Mouse (Mus musculus) kidney, postnatal 0 days (tissue): Measurements from ENCODE around the gene Npm3. TPM values are rescaled to one million over a fixed set of nuclear protein-coding genes. Genes with fewer than 3 reads are reported as not detected.

Experiments used
- ATAC-seq: fragments of 200-750 bp; cut with Nextera tagmentation; replicated peaks from 2 replicates; pipeline ENCODE4 v1.8.0; 2017; ENCODE audit warnings: low read depth, moderate number of reproducible peaks, moderate TSS enrichment, moderate library complexity; ENCODE audit not compliant: low FRiP score
- DNase-seq: peaks from one replicate; pipeline ENCODE4 v3.0.0-alpha.2; 2016; ENCODE audit warnings: low spot score
- H3K27ac ChIP-seq: fragments of 300-500 bp; sonication (generic); 2 replicates; pipeline ENCODE4 v1.5.1; 2014; ENCODE audit warnings: mild to moderate bottlenecking
- H3K27me3 ChIP-seq: fragments of 300-500 bp; sonication (generic); 2 replicates; pipeline ENCODE4 v1.6.1; 2014; ENCODE audit warnings: low read length, mixed read lengths; ENCODE audit not compliant: insufficient read depth
- H3K36me3 ChIP-seq: fragments of 300-500 bp; sonication (generic); 2 replicates; pipeline ENCODE4 v1.6.1; 2014; ENCODE audit warnings: low read length, mixed read lengths; ENCODE audit not compliant: insufficient read depth
- H3K4me1 ChIP-seq: fragments of 300-500 bp; sonication (generic); replicated peaks from 2 replicates; pipeline ENCODE4 v1.6.1; 2014; ENCODE audit warnings: antibody characterized with exemption, low read length, mixed read lengths; ENCODE audit not compliant: insufficient read depth
- H3K4me2 ChIP-seq: fragments of 300-500 bp; sonication (generic); 2 replicates; pipeline ENCODE4 v1.6.1; 2014; ENCODE audit warnings: mild to moderate bottlenecking, low read length, moderate library complexity, mixed read lengths
- H3K4me3 ChIP-seq: fragments of 300-500 bp; sonication (generic); replicated peaks from 2 replicates; pipeline ENCODE4 v1.5.1; 2014; ENCODE audit warnings: low read depth, low read length
- H3K9ac ChIP-seq: fragments of 300-500 bp; sonication (generic); 2 replicates; pipeline ENCODE4 v1.6.1; 2014; ENCODE audit warnings: low read depth, low read length
- H3K9me3 ChIP-seq: fragments of 300-500 bp; sonication (generic); replicated peaks from 2 replicates; pipeline ENCODE4 v1.6.1; 2016; ENCODE audit warnings: low read length, inconsistent platforms, mixed read lengths
- CTCF ChIP-seq: IDR thresholded peaks from 2 replicates; pipeline ENCODE4 v1.5.1; 2016; ENCODE audit warnings: antibody characterized with exemption, low read depth, mild to moderate bottlenecking, moderate library complexity
- WGBS: fragments of 180-500 bp; shearing (Covaris S2); extraction: QIAGEN DNeasy Blood & Tissue Kit; methylation state at CpG from one replicate; pipeline ENCODE4 v1.1.7; 2014; 5-methylcytosine and 5-hydroxymethylcytosine counted together
- polyA plus RNA-seq: library from polyadenylated mRNA; unstranded; fragments of >200 nt; fragmentation: Nextera tagmentation; extraction: Ambion mirVana; gene quantifications from 2 replicates; pipeline ENCODE4 v1.2.1, GENCODE M21; 2015

Npm3 gene
- polyA plus RNA-seq, 1 experiment from 2014 or later, result 18.0 TPM

DNA sequence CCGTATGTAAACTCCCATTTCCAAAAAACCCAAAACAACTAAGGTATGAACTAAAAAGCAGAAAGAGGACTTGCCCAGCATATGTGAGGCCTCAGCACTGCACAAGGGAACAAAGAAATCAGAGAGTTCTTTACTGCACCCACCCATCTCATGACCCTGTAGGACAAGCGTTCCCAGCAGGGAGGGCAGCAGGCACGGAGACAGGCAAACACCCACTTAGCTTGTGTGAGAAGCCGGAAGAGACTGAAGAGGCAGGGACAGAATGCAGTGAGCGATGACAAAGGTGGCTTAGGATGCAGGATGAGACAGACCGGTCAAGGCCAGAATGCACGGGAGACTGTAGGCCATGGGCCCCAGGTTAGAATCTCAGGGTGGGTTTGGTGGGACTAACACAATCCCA lies 17.7 kb downstream of the Npm3 start:
- Histone ChIP-seq H3K4me2 (no peak overlapping the region), H3K9me3 (no peaks in the 10 kb centered on the region), H3K27ac (no peak overlapping the region), H3K27me3 (peaks cover 6% of the 10 kb centered on the region; the same call in 1 of the 2 replicates), H3K36me3 (no peaks in the 10 kb centered on the region), H3K9ac (no peak overlapping the region), H3K4me1 (0 out of 2 replicates have a peak, but pooled peaks cover 5% of the 10 kb centered on the region), H3K4me3 (no peak overlapping the region)
- WGBS, result 89% methylated on average over 7 of the region's 7 CpGs
- TF ChIP-seq CTCF, result no peak
- ATAC-seq (no peak), DNase-seq (no peak)

DNA sequence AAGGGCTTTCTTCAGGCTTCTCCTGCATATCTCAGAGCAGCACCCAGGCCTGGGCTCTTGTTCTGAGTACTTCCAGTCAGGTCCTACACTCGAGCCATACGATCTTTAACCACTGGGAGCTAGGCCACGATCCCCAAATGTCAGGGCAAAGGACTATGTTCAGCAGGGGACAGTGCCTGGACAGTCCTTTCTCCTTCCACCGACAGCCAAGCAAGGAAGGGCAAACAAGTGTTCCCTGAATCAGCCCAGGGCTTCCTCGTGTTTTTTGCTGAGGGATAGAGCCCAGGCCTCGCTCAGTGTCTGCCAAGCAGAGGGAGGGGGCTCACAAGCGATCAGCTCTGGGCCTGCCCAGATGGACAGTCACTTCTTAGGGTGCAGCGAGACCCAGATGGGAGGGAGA lies 19.3 kb downstream of the Npm3 start:
- 77% methylated on average over 8 of the region's 8 CpGs for WGBS
- no peaks in the 10 kb centered on the region for H3K9me3 ChIP-seq
- no peak for DNase-seq
- ATAC-seq, result no peak
- 0 out of 2 replicates have a peak, but pooled peaks cover 8% of the 10 kb centered on the region for H3K4me1 ChIP-seq
- H3K4me3 ChIP-seq, result no peak overlapping the region
- no peaks in the 10 kb centered on the region for H3K36me3 ChIP-seq
- H3K4me2 ChIP-seq, result no peak overlapping the region
- no peak overlapping the region for H3K9ac ChIP-seq
- no peak overlapping the region for H3K27ac ChIP-seq
- H3K27me3 ChIP-seq, result peaks cover 3% of the 10 kb centered on the region; the same call in 1 of the 2 replicates
- TF ChIP-seq CTCF, result no peak

DNA sequence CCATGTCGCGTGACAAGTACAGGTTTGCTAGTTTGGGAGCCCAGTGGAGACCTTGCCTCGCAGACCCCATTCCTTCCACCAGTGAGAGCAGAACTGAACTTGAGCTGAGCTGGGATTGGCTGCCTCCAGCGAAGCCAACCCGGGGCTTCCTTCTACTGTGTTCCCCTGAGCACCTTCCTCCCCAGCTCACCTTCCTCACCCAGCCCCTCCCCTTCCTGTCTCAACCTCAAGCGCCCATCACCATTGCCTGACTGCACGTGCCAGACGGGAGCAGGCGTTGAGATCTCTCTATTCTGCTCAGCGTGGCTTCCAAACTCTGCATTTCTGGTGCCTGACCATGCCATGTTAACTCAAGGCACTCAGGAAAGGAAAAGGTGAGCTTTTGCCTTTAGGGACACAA lies 22.2 kb downstream of the Npm3 start:
- TF ChIP-seq CTCF, result no peak
- 76% methylated on average over 10 of the region's 10 CpGs for WGBS
- no peak overlapping the region for H3K9ac ChIP-seq
- H3K4me3 ChIP-seq, result no peak overlapping the region
- 0 out of 2 replicates have a peak, but pooled peaks cover 5% of the 10 kb centered on the region for H3K4me1 ChIP-seq
- no peak overlapping the region for H3K4me2 ChIP-seq
- no peak overlapping the region for H3K27ac ChIP-seq
- H3K36me3 ChIP-seq, result no peaks in the 10 kb centered on the region
- no peak for DNase-seq
- no peaks in the 10 kb centered on the region for H3K9me3 ChIP-seq
- no peak for ATAC-seq
- H3K27me3 ChIP-seq, result no peaks in the 10 kb centered on the region

DNA sequence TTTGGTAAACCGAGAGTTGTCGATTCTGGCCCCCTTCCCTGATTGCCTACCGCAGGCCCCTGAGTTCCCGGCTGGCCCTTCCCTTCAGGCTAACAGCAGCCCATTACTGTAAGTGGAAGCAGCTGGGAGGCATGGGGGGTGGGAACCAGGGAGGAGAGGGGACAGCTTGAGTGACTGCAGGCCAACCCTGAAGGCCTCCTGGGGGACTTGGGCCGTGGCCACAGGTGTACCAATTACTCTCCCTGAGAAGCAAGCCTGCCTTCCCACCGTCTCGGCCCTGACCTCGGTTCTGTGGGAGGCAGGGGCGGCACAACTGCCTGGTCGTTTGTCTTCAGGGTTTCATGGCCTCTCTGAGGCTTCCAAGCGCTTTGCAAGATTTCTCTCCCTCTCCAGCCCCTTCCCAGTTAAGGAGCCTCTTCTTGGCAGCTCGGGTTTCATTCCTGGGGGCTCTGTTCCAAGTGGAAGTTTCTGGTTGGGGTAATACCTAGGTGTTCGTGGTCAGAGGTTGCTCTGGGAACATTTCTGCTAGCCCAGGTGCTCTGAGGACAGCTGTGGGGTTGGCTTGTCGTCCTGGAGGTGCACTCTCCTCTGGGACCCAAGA lies 23.6 kb downstream of the Npm3 start:
- DNase-seq, result peak; percentile 67
- no peaks in the 10 kb centered on the region for H3K36me3 ChIP-seq
- 0 out of 2 replicates have a peak, but pooled peaks cover 5% of the 10 kb centered on the region for H3K4me1 ChIP-seq
- H3K9ac ChIP-seq, result no peak overlapping the region
- no peak for ATAC-seq
- WGBS, result 15% methylated on average over 13 of the region's 14 CpGs
- H3K9me3 ChIP-seq, result no peaks in the 10 kb centered on the region
- H3K4me3 ChIP-seq, result no peak overlapping the region
- H3K27me3 ChIP-seq, result no peaks in the 10 kb centered on the region
- no peak overlapping the region for H3K4me2 ChIP-seq
- TF ChIP-seq CTCF, result no peak
- H3K27ac ChIP-seq, result no peak overlapping the region

DNA sequence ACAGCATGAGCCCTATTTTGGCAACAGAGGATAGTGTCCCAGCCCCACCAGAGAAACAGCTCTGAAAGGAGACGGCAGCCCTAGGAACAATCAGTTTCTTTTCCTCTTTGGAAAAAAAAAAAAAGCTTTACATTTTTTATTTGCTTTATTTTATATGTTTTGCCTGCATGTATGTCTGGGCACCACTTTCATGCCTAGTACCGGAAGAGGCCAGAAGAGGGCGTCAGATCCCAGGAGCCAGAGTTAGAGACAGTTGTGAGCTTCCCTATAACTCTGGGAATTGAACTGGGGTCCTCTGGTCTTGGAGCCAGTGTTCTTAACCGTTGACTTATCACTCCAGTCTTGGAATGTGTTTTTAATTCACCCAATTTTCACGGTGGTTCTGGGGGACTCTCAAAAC lies 27.2 kb downstream of the Npm3 start:
- DNase-seq, result no peak
- H3K9ac ChIP-seq, result no peak overlapping the region
- ATAC-seq, result no peak
- H3K4me2 ChIP-seq, result no peak overlapping the region
- 77% methylated on average over 5 of the region's 5 CpGs for WGBS
- H3K36me3 ChIP-seq, result no peaks in the 10 kb centered on the region
- no peak overlapping the region for H3K4me3 ChIP-seq
- H3K27ac ChIP-seq, result no peak overlapping the region
- peak; percentile 45; the same call in 1 of the 2 replicates for TF ChIP-seq CTCF
- H3K9me3 ChIP-seq, result no peaks in the 10 kb centered on the region
- H3K27me3 ChIP-seq, result no peaks in the 10 kb centered on the region
- H3K4me1 ChIP-seq, result 0 out of 2 replicates have a peak, but pooled peaks cover 5% of the 10 kb centered on the region

DNA sequence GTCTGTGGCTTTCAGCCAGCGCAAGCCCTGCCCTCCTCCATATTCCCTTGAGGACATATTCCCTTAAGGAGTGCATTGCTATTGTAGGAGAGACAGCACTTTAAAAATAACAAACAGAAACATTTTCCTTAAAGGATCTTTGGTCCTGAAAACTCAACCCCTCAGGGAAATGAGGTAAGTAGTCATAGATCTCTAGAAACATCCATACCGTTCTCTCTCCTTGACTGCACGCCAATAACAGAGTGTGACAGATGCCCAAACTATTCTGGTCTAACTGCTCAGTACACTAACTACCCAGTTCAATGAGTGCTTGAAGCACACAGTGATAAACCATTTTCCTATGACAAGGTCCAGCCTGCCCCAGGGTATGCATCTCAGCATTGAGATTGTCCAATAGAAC lies 31.1 kb downstream of the Npm3 start:
- Histone ChIP-seq H3K27ac (no peak overlapping the region), H3K4me3 (no peak overlapping the region), H3K36me3 (no peaks in the 10 kb centered on the region), H3K9me3 (no peaks in the 10 kb centered on the region), H3K4me2 (peak overlapping the region; percentile 34; the same call in 1 of the 2 replicates), H3K27me3 (no peaks in the 10 kb centered on the region), H3K4me1 (no peaks in the 10 kb centered on the region), H3K9ac (no peak overlapping the region)
- DNase-seq, result no peak
- no peak for ATAC-seq
- WGBS, result 64% methylated on average over 3 of the region's 3 CpGs
- no peak for TF ChIP-seq CTCF
